Mouse (Mus musculus) cerebellum, postnatal 10 days (tissue): ENCODE measurements around the gene Acad12.

Experiments used
- DNase-seq, 2 experiments: peaks; one replicate each; pipeline ENCODE4 v3.0.0; 2021; ENCODE audit warnings: mixed read lengths in 2 of 2

Acad12 gene

GRCm38 (mm10) chr5:121581945-121582344, 36.8 kb downstream of the Acad12 start:
- DNase-seq = no peak

- peak in 1 of 2 experiments; percentile 34 for DNase-seq
Measured at GRCm38 (mm10) chr5:121576927-121577488, 41.7 kb downstream of the Acad12 start.

GRCm38 (mm10) chr5:121575867-121576266, 42.9 kb downstream of the Acad12 start:
- no peak for DNase-seq

- no peak for DNase-seq
Measured at GRCm38 (mm10) chr5:121574145-121574544, 44.6 kb downstream of the Acad12 start.

GRCm38 (mm10) chr5:121570787-121571186, 48.0 kb downstream of the Acad12 start:
- no peak for DNase-seq

- DNase-seq = no peak
Measured at GRCm38 (mm10) chr5:121569881-121570420, 48.8 kb downstream of the Acad12 start.

GRCm38 (mm10) chr5:121566035-121566681, 52.6 kb downstream of the Acad12 start:
- no peak for DNase-seq

GRCm38 (mm10) chr5:121564468-121564895, 54.3 kb downstream of the Acad12 start:
- peak; percentile 87 to 89 for DNase-seq

- DNase-seq = no peak
Measured at GRCm38 (mm10) chr5:121562436-121562835, 56.3 kb downstream of the Acad12 start.

GRCm38 (mm10) chr5:121549196-121549595, 69.5 kb downstream of the Acad12 start:
- peak; percentile 28 to 34 for DNase-seq

- no peak for DNase-seq
Measured at GRCm38 (mm10) chr5:121547084-121547483, 71.7 kb downstream of the Acad12 start.
